Mouse (Mus musculus): Measurements from ENCODE around the gene Atg13.

The Atg13 gene

DNA sequence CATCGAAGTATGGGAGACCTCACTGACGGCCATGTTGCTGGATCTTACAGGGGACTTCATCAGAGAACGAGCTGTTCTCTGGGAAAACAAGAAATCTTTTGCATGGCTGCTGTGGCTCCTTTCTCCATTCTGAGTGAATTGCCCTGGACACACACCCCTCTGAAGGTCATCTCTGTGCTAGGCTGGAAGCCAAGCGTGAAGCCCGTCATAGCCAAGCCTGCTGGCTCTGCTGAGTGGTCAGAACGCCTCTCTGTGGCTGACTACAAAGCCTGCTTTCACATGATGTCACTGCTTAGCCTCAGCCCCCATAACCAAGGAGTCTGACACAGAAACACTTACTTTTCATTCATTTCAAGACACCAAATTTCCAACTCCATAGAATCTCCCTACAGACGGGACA is 20.9 kb downstream of the Atg13 start:
- peak; percentile 48 for DNase-seq

DNA sequence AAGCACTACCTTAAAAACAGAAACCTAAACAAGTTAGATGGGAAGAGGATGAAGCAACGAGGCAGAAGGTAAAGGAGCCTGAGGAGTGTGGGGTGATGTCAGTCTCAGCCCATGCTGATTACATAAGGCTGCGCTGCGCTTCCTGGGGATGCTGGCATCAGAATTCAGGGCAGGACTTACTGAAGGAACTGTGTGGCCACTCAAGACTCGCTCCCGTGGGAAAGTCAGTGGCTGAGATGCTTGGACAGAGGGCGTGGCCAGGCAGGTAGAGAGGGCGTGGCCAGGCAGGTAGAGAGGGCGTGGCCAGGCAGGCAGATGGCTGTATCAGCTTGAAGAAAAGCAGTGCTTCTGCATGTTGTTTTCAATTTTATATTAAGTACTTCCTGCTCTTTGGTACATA is 26.5 kb downstream of the Atg13 start:
- DNase-seq: peak; percentile 43

- peak; percentile 76 for DNase-seq
Measured at GRCm38 (mm10) chr2:91682850-91683249, 27.5 kb downstream of the Atg13 start.

- DNase-seq: no peak
Measured at GRCm38 (mm10) chr2:91676961-91677360, 33.4 kb downstream of the Atg13 start.

GRCm38 (mm10) chr2:91676420-91676819 is 34.0 kb downstream of the Atg13 start:
- no peak for DNase-seq

DNA sequence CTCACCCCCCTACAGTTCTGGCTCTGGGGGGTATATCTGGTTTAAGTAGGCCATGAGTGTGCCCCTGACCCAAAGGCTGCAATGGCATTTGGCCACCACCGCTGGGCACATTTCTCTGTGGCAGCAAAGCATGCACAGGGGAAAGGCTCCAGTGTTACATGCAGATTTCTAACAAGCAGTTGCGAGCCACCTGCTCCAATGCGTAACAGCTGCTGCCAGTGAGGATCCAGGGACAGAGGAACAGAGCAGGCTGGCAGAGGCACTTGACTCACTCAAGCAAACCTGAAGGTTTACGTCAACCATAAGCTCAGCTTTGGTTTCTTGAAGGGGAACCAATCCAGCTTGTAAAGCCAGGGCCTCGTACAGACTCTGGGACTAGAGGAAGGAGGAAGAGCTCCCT is 35.5 kb downstream of the Atg13 start:
- DNase-seq: peak; percentile 63

- no peak for DNase-seq
Measured at GRCm38 (mm10) chr2:91673587-91673986, 36.8 kb downstream of the Atg13 start.

GRCm38 (mm10) chr2:91670038-91670437 is 40.3 kb downstream of the Atg13 start:
- no peak for DNase-seq

DNA sequence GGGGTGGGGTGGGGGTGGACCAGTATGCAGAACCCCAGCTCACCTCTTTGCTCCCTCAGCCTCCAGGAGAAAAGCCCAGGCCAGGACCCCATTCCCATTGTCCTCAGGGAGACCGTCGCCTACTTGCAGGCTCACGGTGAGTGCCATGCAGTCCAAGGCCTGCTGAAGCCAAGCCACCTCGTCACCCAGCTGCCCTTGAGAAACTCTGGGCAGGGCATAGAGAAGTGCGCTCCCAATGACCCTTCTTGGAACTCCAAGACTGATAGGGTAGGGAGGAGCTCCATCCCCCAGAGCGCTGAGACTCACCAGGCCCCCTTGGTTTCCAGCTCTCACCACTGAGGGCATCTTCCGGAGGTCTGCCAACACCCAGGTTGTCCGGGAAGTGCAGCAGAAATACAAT is 41.0 kb downstream of the Atg13 start:
- DNase-seq: no peak

GRCm38 (mm10) chr2:91667747-91668146 is 42.6 kb downstream of the Atg13 start:
- no peak for DNase-seq

GRCm38 (mm10) chr2:91666386-91666910 is 43.9 kb downstream of the Atg13 start:
- DNase-seq: no peak

DNA sequence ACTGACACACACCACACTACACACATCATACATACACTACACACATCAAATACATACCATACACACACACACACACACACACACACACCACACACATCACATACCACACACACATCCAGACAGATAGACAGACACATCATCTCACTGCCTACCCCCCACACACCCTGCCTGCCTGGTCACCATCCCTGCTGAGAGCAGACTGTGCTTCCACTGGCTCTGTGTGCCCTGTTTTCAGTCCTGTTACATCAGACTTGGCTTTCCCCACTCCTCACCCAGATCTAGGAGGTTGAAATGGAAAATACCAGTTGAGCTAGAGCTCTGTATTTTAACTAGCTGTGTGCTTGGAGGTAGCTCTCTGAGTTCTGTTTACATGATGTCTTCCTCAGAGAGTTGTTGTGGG is 45.6 kb downstream of the Atg13 start:
- no peak for DNase-seq

- no peak for DNase-seq
Measured at GRCm38 (mm10) chr2:91660981-91661380, 49.4 kb downstream of the Atg13 start.

DNA sequence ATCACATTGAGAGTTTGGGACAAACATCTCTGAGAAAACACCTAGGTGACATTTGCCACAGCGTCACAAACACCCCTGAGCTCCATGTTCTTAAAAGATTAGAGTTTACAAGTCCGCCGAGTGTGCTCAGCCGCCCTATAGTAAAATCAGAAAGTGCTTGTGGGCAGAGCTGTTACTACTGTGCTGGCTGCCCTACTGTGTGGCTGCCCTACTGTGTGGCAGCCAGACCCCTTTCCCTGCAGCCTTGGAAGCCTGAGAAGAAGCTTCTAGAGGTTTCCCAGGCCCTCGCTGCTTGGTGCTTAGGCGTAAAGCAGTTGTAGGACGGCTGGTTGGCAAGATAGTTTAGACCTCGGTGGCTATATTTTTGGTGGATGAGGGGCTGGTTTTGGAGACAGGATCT is 50.7 kb downstream of the Atg13 start:
- DNase-seq: no peak

DNA sequence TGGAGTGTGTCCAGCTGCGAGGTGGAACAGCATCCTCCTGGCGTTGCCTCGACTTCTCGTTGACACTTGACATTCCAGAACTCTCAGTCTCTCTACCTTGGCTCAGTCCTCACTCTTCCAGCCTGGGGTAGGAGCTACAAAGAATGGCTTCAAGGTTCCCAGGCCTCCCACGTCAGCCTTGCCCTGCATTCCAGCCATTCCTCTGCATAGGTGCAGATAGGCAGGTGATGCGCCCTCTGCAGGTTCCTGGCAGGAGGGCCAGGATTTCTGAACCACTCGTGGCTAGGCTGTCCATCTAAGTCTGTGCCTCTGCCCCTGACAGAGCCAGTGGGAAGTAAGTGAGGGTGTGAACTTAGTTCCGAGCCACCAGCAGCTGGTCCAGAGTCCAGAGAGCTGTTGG is 53.6 kb downstream of the Atg13 start:
- DNase-seq: no peak

- no peak for DNase-seq
Measured at GRCm38 (mm10) chr2:91655827-91656226, 54.5 kb downstream of the Atg13 start.

- no peak for DNase-seq
Measured at GRCm38 (mm10) chr2:91655388-91655787, 55.0 kb downstream of the Atg13 start.

DNA sequence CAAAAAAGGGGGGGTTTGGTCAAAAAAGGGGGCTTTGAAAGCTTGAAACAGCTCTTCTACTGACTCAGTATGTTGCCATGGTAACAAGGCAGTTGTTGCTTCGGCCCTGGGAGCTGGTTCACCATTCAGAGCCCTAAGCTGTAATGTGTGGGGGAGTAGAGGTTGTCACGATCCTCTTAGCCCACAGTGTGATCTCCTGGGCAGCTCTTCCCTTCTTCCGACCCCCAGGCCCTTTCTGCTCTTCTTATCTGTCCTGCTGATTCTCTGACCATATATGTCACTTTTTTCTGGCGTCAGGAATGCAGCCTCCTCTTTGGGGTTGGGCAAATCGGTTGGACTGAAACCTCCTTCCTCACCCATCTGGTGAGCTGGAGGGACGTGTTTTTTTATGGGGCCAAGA is 57.5 kb downstream of the Atg13 start:
- peak; percentile 52 for DNase-seq

DNA sequence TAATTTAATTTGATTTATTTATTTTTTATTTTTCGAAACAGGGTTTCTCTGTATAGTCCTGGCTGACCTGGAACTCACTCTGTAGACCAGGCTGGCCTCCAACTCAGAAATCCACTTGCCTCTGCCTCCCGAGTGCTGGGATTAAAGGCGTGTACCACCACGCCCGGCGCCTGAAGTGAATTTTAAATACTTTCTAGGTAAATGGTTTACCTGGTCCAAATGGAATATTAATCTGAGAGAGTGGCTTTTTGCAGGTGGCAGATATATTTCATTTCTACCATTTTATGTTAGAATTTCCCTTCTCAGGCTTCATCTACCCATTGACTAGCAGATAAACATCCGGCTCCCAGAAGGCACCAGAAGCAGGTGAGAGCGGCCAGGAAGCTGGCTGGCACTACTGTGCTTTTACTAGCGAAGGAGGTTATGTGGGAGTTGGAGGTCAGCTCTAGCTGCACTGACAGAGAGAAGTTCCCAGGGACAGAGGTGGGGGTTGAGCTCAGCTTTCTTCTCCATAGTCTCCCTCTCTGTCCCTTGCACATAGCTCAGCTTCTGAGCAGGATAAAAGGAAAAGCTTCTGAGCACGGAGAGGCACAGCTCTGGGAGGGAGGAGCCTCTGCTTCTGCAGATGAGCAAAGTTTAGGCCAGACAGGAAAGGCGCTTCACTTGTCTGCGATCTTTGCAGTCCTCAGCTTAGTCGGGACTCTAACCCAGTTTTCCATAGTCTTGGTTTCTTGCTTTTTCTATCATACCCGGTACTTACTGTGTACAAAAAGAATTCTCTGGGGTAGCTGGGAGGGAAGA is 58.7 kb downstream of the Atg13 start:
- DNase-seq: no peak

- DNase-seq: no peak
Measured at GRCm38 (mm10) chr2:91650360-91650995, 59.9 kb downstream of the Atg13 start.

- DNase-seq: peak; percentile 96
Measured at GRCm38 (mm10) chr2:91649553-91650359, 60.6 kb downstream of the Atg13 start, which contains the start of the genes Zfp408 and Arhgap1. Gene Zfp408 (minus strand): TSS chr2:91649791. Gene Arhgap1 (plus strand): TSS chr2:91649860.

- DNase-seq: no peak
Measured at GRCm38 (mm10) chr2:91649152-91649551, 61.2 kb downstream of the Atg13 start.

GRCm38 (mm10) chr2:91646733-91647132 is 63.6 kb downstream of the Atg13 start:
- no peak for DNase-seq

Measured in right cerebral cortex, adult 18-20 months (tissue).